Mouse (Mus musculus) G1E-ER4 (cell line): ENCODE results near the gene Scrn1. TPM values are rescaled to one million over a fixed set of nuclear protein-coding genes. Genes with fewer than 3 reads are reported as not detected.

Source experiments
- GATA1 ChIP-seq: IDR thresholded peaks from one replicate; pipeline ENCODE4 v1.8.0; 2012; ENCODE audit warnings: low read length, inconsistent platforms
- polyA plus RNA-seq: library from polyadenylated mRNA; stranded (reverse); fragments of >175 nt; gene quantifications from 2 replicates; pipeline ENCODE4 v1.2.3, GENCODE M21; 2012

Scrn1 gene
- polyA plus RNA-seq, 1 experiment: not detected

- TF ChIP-seq GATA1: no peak
Measured at GRCm38 (mm10) chr6:54475926-54476667, 90.2 kb downstream of the Scrn1 start.

GRCm38 (mm10) chr6:54472846-54473715 lies 93.2 kb downstream of the Scrn1 start:
- TF ChIP-seq GATA1: no peak

DNA sequence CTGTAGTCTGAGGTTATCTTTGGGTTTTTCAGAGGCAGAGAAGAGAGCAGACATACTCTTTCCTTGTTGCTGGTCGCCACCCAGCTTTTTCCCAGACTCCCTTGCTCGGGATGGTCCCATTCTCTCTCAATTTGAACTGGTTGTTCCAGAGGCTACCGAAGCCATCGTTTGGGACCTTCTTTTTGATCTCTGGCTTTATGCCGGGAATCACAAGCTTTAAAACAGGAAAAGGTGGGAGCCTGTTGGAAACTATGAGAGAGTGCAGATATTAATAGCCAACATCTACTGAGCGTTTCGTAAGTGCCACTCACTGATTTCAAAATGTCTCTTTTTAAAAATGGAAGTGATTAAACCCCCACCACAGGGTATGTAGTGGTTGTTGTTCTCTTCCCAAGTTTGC lies 94.4 kb downstream of the Scrn1 start:
- TF ChIP-seq GATA1: no peak

- TF ChIP-seq GATA1: no peak
Measured at GRCm38 (mm10) chr6:54467371-54467770, 98.9 kb downstream of the Scrn1 start.

DNA sequence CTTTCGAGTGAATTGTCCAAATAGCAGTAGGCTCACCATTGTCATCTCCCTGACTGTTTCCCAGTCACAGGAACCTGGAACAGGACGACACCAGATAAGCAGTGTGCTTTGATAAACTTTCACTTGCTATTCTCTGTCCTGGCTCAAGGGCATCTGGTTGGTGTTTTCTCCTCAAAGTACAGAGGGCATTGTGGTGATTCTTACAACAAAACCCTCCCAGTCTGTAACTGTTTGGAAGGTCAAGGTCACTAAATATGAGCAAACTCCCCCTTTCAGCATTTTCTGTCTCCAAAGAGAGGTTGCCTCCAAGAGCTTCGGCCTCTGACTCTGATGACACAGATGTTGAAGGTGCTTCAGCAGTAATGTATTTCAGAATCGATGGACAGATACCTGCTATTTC lies 101.4 kb downstream of the Scrn1 start:
- TF ChIP-seq GATA1: no peak

DNA sequence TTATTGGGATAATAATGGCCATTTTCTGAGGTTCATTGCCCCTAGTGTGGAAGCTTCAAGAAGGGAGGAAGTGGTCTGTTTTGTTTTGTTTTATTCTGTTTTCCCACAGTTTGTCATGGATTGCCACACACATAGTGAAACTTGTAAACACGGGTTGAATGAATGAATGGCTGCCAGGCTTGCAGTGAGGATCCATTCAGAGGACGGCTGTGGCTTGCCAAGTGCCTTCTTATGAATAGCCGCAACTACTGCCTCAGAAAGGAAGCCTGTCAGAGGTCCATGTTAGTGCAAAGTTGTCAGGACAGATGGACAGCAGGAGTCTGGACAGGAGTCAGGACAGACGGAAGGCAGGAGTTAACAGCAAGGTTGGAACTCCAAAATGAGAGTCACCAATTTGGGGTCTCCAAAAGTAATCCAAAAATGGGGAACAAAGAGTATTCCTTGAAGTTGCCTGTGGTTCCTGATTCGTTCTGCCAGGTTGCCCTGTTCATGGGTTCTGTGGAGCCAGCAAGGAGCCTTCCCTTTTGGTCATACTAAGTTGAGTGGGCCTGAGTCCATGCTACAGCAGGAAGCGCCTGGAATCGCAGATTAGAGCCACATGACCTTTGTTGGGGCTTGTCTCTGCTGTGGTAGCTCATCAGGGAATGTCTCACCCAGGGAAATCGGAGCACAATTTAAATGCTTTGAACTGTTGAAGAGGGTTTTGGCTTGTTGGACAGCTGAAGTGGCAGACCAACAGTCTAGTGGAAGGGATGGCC lies 102.4 kb downstream of the Scrn1 start:
- TF ChIP-seq GATA1: no peak

- no peak for TF ChIP-seq GATA1
Measured at GRCm38 (mm10) chr6:54462766-54463165, 103.5 kb downstream of the Scrn1 start.

DNA sequence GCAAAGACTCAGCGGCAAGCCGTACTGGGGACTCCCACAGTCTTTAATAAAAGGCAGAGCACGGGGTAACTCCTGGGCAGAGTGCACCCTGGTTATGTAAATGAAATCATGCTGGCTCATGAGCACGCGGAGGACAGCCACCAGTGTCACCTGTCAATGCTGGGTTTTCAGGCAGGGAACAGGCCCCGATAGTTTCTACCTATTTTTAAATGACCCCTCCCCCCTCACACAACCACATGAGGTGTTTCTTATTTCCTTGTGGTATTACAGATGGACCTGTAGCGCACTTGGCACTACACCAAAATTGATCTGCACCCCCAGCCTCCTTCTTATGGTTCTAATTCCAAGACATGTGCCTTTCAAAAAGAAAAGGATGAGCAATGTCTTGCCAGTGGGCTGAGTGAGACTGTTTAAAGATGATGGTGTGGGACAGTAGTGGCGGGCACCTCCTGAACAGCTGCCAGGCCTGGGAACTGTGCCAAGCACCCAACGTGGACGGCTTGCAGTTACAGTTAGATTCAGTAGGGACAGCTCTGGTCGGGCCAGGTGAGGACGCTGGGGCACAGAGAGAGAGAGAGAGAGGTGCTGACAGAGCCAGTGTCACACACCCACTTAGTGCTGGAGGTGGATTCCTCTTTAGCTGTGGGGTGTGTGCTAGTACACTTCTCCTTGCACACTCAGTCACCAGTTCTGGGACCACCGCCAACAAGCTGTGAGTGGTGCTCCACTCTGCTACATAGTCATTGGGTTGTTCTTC lies 105.2 kb downstream of the Scrn1 start:
- no peak for TF ChIP-seq GATA1

GRCm38 (mm10) chr6:54460172-54460914 lies 105.9 kb downstream of the Scrn1 start:
- no peak for TF ChIP-seq GATA1

DNA sequence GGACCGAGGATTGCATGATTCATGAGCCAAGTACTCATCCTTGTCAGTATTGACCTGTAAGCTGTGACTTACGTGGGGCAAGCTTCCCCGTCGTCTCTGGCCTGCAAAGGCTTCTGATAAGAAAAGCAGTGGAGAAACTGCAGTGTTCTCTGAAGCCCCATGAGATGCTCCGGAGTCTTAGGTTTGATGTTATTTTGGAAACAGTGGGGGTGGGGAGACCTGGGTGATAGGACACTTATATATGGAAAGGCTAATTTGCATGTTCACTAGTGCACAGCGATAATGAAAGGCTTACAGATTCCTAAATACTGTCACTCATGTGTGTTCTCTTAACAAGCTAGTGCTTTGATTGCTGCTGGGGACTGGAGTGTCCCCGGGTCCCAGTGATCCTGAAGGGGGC lies 106.6 kb downstream of the Scrn1 start:
- no peak for TF ChIP-seq GATA1

Other genes starting within 250 kb of the Scrn1 start
- not detected in 2 replicates for gene Prr15, start 240.7 kb downstream of the Scrn1 start, polyA plus RNA-seq
- not detected in 2 replicates for gene Wipf3, start 136.9 kb downstream of the Scrn1 start, polyA plus RNA-seq
- 1.6 and 2.1 TPM in 2 replicates for gene Plekha8, start 28.6 kb upstream of the Scrn1 start, polyA plus RNA-seq
- gene Fkbp14, start 30.8 kb upstream of the Scrn1 start, polyA plus RNA-seq: not detected in 2 replicates
- gene Mturn, start 115.1 kb upstream of the Scrn1 start, polyA plus RNA-seq: 1.1 and 1.3 TPM in 2 replicates